Mouse (Mus musculus) thymus, adult 2 months (tissue): ENCODE measurements around the gene Myl4.

ENCODE experiments used
- CTCF ChIP-seq: fragments of 200-500 bp; IDR thresholded peaks from 2 replicates; pipeline ENCODE4 v1.5.1; 2012; ENCODE audit warnings: mild to moderate bottlenecking, control low read depth, low read length, moderate library complexity, borderline replicate concordance; ENCODE audit not compliant: control insufficient read depth, poor library complexity, insufficient read depth; ENCODE audit errors: extremely low read depth
- POLR2A ChIP-seq: fragments of 200-500 bp; IDR thresholded peaks from 2 replicates; pipeline ENCODE4 v1.6.1; 2012; ENCODE audit warnings: mild to moderate bottlenecking, low read length, control low read depth, moderate library complexity; ENCODE audit not compliant: control insufficient read depth, poor library complexity, insufficient read depth; ENCODE audit errors: extremely low read depth

- no peak for TF ChIP-seq CTCF
- TF ChIP-seq POLR2A, result no peak
Observed at GRCm38 (mm10) chr11:104578074-104578473, 27.6 kb downstream of the Myl4 start.
